Mouse (Mus musculus) testis, adult 2 months (tissue): ENCODE results near the gene Cpne8. TPM values are rescaled to one million over a fixed set of nuclear protein-coding genes. Genes with fewer than 3 reads are reported as not detected.
"Not testable (repeated sequence)": the region's sequence is repeated elsewhere in the genome, so short reads cannot be mapped to it uniquely, and the experiment has no call there.

Source experiments
- H3K27ac ChIP-seq: fragments of 200-500 bp; 2 replicates; pipeline ENCODE4 v1.5.1; 2012; ENCODE audit warnings: low read depth, low read length; ENCODE audit not compliant: control insufficient read depth, insufficient read depth
- H3K27me3 ChIP-seq: fragments of 200-500 bp; 2 replicates; pipeline ENCODE4 v1.6.1; 2012; ENCODE audit warnings: mild to moderate bottlenecking, low read length, moderate library complexity; ENCODE audit not compliant: control insufficient read depth, insufficient read depth
- H3K36me3 ChIP-seq: fragments of 200-500 bp; 2 replicates; pipeline ENCODE4 v1.6.1; 2012; ENCODE audit warnings: mild to moderate bottlenecking, low read length; ENCODE audit not compliant: control insufficient read depth, insufficient read depth
- H3K4me1 ChIP-seq: fragments of 200-500 bp; 2 replicates; pipeline ENCODE4 v1.6.1; 2012; ENCODE audit warnings: low read length; ENCODE audit not compliant: control insufficient read depth, insufficient read depth
- H3K4me3 ChIP-seq: fragments of 200-500 bp; 2 replicates; pipeline ENCODE4 v1.5.1; 2012; ENCODE audit warnings: low read depth, mild to moderate bottlenecking, low read length, moderate library complexity, mixed read lengths; ENCODE audit not compliant: control insufficient read depth
- CTCF ChIP-seq: fragments of 200-500 bp; IDR thresholded peaks from 2 replicates; pipeline ENCODE4 v1.5.1; 2012; ENCODE audit warnings: low read depth, mild to moderate bottlenecking, inconsistent platforms, low read length, moderate library complexity; ENCODE audit not compliant: control insufficient read depth, insufficient read depth, insufficient replicate concordance
- POLR2A ChIP-seq: fragments of 200-500 bp; IDR thresholded peaks from 2 replicates; pipeline ENCODE4 v1.6.1; 2012; ENCODE audit warnings: low read depth, mild to moderate bottlenecking, inconsistent platforms, low read length, moderate library complexity; ENCODE audit not compliant: control insufficient read depth
- polyA plus RNA-seq: library from polyadenylated mRNA; depleted of rRNA; stranded (reverse); fragments of >200 nt; gene quantifications from 2 replicates; pipeline ENCODE4 v1.2.3, GENCODE M21; 2012

Cpne8 gene
- polyA plus RNA-seq, 1 experiment, result 3.6 TPM

DNA sequence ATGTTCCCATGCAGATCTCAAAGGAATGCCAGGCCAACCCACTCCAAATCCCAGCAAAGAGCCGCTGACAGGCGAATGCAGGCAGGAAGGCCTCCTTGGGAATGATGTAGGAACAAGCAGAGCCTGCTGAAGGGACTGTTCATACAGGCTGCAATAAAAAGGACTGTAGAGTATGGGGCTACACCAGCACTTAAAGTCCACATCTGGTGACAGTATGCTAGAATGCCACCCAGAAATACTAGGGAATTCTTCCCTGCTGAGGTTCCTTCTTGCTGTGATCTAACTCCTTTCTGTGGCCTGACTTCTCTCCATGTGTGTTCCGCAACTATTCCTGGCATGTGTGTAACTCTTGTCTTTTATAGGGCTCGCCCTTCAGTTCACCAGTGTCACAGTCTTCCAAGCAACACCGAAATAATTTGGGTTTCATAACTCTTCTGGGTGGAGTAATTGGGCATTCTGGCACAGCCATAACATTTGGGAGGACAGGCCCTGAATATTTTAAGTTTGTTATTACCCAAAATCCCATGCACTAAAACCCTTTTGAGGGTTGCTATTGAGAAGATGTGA, 32.1 kb downstream of the Cpne8 start:
- no peaks in the 10 kb centered on the region for H3K4me1 ChIP-seq
- TF ChIP-seq POLR2A (no peak), CTCF (no peak)
- H3K4me3 ChIP-seq, result no peak overlapping the region
- no peak overlapping the region for H3K27ac ChIP-seq
- H3K36me3 ChIP-seq, result no peaks in the 10 kb centered on the region
- no peaks in the 10 kb centered on the region for H3K27me3 ChIP-seq

DNA sequence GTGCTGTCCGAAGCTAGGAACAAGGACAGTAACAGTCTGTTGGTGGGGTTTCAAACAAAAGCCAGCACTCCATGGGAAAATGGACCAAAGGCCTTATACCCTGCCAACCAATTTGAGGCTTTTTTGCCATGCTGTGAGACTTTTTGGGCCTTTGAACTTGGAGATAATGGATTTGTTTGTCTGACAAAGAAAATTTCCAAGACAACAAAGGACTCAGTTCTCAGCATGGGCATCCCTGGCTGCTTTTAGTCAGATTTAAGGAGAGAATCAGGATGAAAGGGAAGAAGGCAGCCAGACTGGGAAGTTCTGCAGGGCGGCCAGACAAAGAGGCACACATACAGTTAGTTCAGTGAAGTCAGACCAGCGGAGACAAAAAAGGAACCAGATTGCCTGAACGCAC, 32.9 kb downstream of the Cpne8 start:
- H3K4me1 ChIP-seq, result no peaks in the 10 kb centered on the region
- no peak overlapping the region for H3K27ac ChIP-seq
- no peaks in the 10 kb centered on the region for H3K36me3 ChIP-seq
- H3K4me3 ChIP-seq, result no peak overlapping the region
- TF ChIP-seq POLR2A, result no peak
- no peak for TF ChIP-seq CTCF
- H3K27me3 ChIP-seq, result no peaks in the 10 kb centered on the region

DNA sequence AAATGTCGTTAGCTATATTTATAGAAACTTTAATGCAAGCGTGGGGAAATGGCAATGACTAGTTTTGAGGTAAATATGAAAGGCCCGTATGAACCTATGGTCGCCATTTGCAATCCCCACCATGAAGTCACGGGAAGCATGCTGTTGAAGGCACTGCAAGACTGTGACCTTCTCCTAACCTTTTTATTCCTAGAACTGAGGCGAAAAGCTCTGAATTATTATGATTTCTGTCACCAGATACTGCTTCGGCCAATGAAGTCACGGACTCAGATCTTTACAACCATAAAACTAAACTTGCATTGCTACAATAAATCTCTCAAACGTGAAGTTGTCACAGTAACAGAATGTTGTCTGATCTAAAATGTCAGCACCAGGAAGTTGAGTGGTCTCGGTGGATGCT, 33.4 kb downstream of the Cpne8 start:
- Histone ChIP-seq H3K27me3 (no peaks in the 10 kb centered on the region), H3K4me3 (no peak overlapping the region), H3K36me3 (no peaks in the 10 kb centered on the region), H3K4me1 (no peaks in the 10 kb centered on the region), H3K27ac (no peak overlapping the region)
- TF ChIP-seq CTCF (no peak), POLR2A (no peak)

DNA sequence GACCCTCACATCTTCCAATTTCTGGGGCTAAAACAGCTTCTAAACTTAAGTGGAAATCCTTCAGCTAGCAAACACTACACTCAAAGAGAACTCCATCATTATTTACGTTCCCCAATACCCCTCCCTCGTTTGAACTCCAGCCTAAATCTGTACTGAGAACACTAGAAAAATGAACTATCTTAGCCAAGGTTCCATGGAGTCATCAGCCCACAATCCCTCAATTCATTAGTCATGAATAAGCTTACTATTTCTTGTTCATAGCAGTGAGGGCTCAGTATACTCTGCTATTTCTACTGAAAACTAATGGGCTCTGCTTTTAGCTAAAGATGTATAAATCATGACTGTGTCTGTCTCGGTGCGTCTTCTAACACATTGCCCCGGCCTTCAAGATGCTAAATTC, 55.0 kb downstream of the Cpne8 start:
- Histone ChIP-seq H3K4me1 (no peaks in the 10 kb centered on the region; the same call in 1 of the 2 replicates), H3K27me3 (no peaks in the 10 kb centered on the region), H3K27ac (no peak overlapping the region), H3K36me3 (no peaks in the 10 kb centered on the region), H3K4me3 (no peak overlapping the region)
- TF ChIP-seq CTCF, result no peak
- TF ChIP-seq POLR2A, result no peak

DNA sequence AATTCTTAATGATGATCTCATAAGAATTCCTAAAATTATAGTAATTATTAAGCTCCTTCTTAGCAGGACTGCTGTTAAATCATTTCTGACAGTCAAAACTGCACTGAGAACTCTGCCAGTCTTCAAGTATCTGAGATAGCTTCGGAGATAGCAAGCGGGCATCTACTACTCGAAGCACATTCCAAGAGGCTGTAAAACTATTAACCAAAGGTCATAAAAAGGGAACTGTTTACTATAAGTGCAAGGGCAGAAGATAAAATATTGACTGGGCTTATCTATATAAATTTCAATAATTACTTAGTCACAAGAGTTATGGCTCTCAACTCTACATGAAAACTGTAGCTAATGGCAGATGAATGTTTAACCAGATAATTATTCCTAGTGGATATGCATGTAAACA, 57.2 kb downstream of the Cpne8 start:
- TF ChIP-seq POLR2A (no peak), CTCF (no peak)
- H3K36me3 ChIP-seq, result no peaks in the 10 kb centered on the region
- no peaks in the 10 kb centered on the region for H3K27me3 ChIP-seq
- no peak overlapping the region for H3K4me3 ChIP-seq
- no peaks in the 10 kb centered on the region for H3K4me1 ChIP-seq
- no peak overlapping the region for H3K27ac ChIP-seq

DNA sequence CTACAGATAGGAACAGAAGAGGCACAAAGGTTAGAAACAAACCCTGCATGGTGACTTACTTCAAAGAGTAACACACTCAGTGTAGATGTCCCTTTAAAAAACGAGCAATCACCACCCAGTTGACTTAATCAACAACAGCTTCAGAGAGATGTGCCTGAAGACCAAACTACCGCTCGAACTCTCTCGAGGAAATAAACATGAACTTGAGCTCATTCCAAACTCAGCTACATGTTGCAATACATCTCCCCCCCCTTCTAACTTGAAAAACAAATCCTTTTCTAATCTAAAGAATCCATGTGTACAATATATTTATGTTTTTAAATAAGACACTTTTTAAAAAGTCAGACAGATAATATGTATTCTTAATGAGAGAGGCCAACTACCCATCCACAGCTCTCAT, 59.5 kb downstream of the Cpne8 start:
- TF ChIP-seq CTCF, result no peak
- no peak for TF ChIP-seq POLR2A

DNA sequence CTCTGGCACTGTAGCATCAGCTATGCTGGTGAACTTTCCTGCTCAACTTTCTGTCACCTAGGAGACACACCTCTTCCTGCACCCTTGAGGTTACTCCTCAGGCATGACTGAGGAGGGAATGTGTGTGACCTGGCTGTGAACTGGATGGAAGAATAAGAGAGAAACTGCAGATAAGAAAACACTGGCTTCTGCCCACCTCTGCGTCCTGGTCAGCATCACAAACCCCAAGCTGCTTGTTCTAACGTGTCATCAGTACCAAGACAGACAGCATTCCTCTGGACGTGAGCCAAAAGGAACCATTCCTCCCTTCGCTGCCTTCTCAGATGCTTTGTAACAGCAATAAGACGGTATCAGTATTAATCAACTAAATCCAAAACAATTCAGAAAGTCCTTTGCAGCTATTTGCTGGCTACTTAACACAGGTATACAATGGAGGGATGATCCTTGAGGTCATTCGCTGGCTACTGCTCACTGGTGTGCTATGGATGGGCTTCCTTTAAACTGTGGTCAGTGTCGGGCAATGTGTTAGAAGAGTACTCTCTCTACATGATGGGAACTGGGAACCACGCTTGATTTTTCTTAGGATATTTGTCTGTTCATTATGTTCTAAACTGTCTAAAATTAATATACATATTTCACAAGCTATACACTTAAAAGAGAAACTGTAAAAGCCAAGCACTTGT, 63.0 kb downstream of the Cpne8 start:
- Histone ChIP-seq H3K4me3 (no peak overlapping the region), H3K27me3 (no peaks in the 10 kb centered on the region), H3K4me1 (no peaks in the 10 kb centered on the region), H3K27ac (no peak overlapping the region), H3K36me3 (no peaks in the 10 kb centered on the region)
- TF ChIP-seq CTCF (no peak), POLR2A (no peak)

More for the DNA sequence above, 59.5 kb downstream of the Cpne8 start:
- Histone ChIP-seq H3K27me3 (no peaks in the 10 kb centered on the region), H3K27ac (no peak overlapping the region), H3K4me1 (no peaks in the 10 kb centered on the region), H3K4me3 (no peak overlapping the region), H3K36me3 (no peaks in the 10 kb centered on the region)

DNA sequence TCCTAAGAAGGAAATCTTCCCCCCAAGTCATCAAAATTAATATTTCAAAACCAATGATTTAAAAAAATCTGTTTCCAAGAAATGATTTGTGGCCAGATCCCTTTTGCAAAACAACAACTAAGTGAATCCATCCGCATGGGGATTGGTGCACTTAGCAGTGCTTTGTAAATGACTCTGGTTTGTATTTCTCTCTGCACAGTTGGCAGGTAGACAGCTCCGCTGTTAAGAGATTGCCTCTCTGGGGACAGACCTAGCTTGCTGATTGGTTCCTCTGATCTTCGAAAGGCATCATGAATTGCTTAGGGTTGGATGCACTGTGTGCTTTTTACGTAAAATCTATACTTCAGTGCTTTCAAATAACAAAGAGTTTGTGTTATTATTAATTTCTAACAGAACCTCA, 68.5 kb downstream of the Cpne8 start:
- H3K27me3 ChIP-seq, H3K4me3 ChIP-seq, H3K36me3 ChIP-seq, H3K4me1 ChIP-seq, H3K27ac ChIP-seq: not testable (repeated sequence)
